Mouse (Mus musculus) frontal cortex, postnatal 36 days (tissue): Measurements from ENCODE around the gene Urod.

ENCODE experiments used
- DNase-seq, 2 experiments: peaks; one replicate each; pipeline ENCODE4 v3.0.0; 2022; ENCODE audit warnings: low spot score in 2 of 2

Gene Urod

GRCm38 (mm10) chr4:116993672-116994621 is at the start of gene Urod:
Urod (minus strand) TSS chr4:116994413.
- DNase-seq: peak; percentile 94 to 95

GRCm38 (mm10) chr4:117041283-117041721 is 47.1 kb upstream of the Urod start:
- no peak for DNase-seq

DNA sequence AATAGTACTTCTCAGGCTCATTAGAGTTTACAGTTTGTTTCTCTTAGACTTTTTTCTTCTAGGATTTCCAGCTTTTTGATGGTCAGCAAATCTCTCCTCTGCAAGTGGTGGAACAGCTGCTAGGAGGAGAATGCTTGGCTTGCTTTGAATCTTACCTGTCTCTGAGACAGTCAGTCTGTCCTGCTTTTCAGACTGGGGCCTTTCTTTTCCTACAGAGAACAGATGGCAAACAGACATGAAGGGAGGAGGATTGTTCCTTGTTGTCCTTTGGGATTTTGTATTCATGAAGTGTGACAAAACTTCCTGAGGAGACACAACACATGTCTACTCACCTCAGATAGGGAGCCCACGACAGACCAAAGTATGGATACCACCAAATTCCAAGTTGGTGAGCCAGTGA is 46.6 kb upstream of the Urod start:
- no peak for DNase-seq

DNA sequence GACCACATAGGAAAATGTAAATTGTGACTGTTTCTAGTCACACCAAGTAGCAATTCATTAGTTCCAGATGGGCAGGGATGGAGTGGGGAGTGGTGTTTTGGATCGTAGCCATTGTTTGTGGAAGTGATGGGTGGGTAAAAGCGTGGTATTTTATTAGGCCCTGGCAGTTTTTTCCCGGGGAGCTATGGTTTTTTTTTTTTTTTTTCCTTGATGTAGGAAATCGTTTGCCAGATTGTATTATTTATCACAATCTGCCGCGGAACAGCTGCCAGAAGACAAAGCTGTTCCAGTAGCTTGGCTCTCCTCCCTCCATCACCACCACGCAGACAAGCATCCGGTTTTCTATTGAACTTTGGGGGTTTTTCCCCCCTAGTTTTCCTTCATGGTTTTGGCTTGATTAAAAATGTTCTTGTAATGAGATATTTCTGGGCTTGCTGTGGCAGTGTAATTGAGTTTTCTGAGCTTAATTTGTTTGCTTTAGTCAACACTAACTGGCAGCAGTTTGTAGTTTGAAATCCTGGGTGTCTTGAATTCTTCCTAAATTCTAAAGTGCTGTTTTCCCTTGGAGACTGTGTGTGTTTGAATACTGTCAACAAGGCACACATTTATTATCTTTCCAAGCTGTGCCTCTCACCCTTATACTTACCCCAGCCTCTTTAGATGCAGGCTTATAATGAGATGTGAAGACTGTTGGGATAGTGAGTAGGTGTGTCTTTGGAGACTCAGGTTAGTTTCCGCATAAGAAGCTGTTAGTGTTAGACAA is 45.9 kb upstream of the Urod start:
- DNase-seq: peak; percentile 45 to 46

GRCm38 (mm10) chr4:117031105-117031504 is 36.9 kb upstream of the Urod start:
- DNase-seq: peak in 1 of 2 experiments; percentile 11

DNA sequence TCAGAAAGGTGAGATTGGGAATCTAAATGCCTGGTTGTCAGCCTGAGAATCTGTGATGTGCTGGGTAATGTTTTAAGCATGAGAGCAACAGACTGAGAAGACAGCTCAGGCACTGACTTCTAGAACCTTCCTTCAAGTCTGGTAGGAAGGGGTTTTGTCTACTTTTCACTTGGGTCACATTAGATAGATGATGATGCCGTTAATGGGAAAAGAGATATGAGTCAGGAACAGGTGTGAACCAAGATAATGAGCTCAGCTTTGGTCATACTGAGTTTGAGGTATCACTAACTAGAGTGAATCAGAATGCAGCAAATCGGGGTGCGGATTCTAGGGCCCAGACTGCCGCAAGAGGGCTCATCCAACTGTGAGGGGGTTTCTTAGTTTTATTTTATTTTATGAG is 29.3 kb upstream of the Urod start:
- DNase-seq: no peak

DNA sequence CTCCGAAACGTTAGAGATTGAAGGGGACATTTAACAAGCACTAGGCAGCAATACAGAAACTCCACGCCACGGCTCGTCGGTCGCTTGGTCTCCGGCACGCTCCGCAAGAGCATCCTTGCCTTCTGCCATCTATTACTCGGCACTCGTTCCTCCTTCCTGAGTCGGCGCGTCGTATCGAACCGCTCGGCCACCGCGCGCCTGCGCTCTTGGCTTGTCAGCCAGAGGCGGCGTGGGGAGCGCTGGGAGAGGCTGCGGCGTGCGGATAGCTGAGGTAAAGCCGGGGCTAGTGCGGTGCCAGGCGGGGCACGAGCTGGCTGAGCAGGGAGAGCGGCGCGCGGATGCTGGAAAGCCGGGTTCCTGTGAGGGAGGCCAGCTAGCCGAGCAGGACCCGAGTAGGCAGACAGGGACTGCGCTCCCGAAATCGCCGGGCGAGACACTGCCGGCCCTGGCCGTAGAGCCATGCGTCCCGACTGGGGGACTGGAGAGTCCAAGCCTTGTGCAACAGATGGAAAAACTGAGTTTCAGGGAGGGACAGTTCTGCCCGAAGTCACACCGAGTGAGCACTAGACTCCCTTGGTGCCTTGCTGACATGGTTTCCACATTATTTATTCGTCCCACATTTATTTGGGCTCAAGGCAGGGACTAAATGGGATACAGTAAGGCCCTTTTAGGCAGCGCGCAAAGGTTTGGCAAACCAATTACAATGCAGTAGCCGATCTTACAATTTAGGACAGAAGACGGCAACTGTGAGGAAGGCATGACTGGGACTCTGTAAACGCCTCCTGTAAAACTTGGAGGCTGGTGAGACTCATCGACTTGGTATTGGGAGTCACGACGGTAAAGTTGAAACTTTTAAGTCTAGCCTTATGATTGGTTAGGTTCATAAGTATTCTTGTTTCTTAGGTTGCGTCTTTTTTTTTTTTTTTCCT is 25.3 kb upstream of the Urod start, which contains the start of gene Eif2b3:
Gene Eif2b3 (plus strand): TSS at position 197 of the 929 bp plus-strand sequence.
- DNase-seq: peak; percentile 91 to 92

DNA sequence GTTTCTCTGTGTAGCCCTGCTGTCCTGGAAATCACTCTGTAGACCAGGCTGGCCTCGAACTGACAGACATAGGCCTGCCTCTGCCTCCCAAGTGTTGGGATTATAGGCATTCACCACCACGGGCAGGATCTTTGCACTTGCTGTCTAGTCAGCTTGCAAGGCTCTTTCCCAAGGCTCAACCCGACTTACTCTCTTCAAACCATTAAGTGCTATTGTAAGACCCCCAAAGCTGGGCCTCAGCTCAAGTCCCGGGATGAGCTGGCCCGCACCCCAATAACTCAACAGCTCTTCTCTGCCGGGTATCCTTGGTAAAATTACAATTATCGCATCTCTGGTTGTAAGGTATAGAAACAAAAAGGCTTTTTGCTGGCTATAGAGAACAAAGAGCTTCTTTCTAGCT is 24.1 kb upstream of the Urod start:
- no peak for DNase-seq

DNA sequence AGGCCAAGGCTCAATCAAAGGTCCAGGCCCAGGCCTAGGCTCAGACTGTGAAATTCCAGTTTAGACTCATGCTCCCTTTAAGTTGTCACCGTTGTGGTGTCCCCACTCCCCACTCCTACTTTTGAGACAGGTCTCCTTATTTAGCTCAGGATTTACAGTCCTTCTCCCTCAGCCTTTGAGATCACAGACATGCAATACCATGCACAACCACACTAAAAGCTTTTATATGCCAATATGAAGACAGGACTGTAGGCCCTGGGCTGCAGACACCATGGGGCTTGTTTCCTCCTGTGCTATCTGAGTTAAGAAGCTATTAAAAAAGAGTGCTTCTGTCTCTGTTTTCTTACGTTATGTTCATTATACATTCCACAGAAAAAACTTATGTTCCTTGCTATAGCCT is 23.5 kb upstream of the Urod start:
- no peak for DNase-seq

DNA sequence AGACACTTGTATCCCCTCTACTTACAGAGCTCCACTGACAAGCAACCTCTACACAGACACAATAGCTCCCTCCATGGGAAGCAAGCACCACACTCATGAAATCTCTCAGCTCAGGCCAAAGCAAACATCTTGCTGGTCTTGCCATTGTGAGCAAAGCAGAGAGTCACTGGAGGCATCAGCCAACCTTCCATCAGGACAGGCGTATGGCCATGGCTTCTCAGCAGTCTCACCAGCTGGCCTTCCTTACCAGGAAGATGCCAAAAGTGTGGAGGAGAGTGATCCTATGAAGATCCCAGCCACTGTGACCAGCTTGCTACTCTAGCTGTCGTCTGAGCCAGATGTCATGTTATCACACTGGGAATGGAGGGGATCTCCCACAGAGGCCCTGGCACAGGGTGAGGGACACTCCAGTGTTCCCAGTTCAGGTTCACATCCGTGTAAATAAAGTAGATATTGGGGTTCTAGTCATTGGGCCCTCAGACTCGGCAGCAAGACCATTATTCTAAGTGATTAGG is 20.7 kb upstream of the Urod start:
- no peak for DNase-seq

DNA sequence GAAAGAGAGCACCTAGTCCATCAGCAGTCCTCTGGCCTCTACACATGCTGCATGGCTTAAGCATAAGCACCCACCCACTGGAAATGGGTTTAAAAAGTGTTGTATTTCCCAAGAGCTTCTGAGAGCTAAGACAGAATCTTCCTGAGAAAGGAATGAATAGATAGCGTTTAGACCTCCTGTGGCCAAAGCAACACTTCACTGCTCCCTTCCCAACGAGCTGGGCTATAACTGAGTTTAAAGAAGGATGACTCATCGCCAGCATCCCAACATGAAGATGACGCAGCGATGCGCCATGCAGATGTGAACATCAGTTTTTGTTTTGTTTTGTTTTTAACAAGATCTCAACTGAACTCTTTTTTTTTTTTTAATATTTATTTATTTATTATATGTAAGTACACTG is 19.4 kb upstream of the Urod start:
- no peak for DNase-seq

DNA sequence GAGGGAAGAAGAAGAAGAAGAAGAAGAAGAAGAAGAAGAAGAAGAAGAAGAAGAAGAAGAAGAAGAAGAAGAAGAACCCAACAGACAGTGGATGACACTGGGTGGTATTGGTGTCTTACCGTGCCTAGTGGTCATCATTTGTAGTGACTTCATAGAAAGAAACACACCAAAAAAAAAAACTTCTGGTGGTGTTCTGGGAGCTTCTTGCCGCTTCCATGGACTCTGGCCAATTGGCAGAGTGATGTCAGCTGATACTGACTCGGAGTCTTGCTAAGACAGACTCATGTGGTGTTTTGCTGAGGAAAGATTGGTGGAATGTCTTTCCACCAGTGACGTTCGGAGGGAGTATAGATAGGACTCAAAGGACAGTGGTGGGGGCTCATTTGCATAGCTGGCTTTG is 16.0 kb upstream of the Urod start:
- DNase-seq: no peak

- no peak for DNase-seq
Observed at GRCm38 (mm10) chr4:117007058-117007457, 12.8 kb upstream of the Urod start.

- DNase-seq: no peak
Observed at GRCm38 (mm10) chr4:117005611-117006400, 11.6 kb upstream of the Urod start.

- DNase-seq: no peak
Observed at GRCm38 (mm10) chr4:117004649-117005048, 10.4 kb upstream of the Urod start.

- DNase-seq: peak in 1 of 2 experiments; percentile 80
Observed at GRCm38 (mm10) chr4:117002543-117003521, 8.6 kb upstream of the Urod start.

DNA sequence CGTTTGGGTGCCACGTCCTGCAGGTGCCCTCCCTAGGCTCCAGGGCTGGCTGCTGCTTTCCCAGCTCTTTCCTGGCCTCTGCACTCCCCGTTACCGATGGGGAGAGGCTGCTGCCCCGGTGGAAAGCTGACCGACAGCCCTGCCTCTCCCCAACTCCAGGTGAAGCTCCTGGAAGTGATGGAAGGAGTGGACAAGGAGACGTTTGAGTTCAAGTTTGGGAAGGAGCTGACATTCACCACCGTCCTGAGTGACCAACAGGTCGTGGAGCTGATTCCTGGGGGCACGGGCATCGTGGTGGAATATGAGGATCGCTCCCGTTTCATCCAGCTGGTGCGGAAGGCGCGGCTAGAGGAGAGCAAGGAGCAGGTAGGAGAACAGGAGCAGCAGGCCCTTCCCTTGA is 7.7 kb upstream of the Urod start:
- DNase-seq: no peak

GRCm38 (mm10) chr4:116999513-117000154 is 5.4 kb upstream of the Urod start:
- no peak for DNase-seq

DNA sequence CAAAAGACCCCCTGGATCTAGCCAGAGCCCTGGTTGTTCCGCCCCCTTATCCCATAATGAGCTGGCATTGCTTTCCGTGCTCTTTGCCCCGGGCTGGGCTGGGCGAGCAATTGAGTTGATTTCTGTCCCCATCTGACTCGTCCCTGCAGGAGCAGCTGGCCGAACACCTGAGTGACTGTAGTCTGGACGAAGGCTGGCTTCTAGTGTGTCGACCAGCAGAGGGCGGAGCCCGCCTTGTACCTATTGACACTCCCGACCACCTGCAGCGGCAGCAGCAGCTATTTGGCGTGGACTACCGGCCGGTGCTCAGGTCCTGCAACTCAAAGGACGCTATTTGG is 1.6 kb upstream of the Urod start:
- DNase-seq: no peak
